ENCODE assay signal across 15 mouse cellular contexts in the genomic region with DNA sequence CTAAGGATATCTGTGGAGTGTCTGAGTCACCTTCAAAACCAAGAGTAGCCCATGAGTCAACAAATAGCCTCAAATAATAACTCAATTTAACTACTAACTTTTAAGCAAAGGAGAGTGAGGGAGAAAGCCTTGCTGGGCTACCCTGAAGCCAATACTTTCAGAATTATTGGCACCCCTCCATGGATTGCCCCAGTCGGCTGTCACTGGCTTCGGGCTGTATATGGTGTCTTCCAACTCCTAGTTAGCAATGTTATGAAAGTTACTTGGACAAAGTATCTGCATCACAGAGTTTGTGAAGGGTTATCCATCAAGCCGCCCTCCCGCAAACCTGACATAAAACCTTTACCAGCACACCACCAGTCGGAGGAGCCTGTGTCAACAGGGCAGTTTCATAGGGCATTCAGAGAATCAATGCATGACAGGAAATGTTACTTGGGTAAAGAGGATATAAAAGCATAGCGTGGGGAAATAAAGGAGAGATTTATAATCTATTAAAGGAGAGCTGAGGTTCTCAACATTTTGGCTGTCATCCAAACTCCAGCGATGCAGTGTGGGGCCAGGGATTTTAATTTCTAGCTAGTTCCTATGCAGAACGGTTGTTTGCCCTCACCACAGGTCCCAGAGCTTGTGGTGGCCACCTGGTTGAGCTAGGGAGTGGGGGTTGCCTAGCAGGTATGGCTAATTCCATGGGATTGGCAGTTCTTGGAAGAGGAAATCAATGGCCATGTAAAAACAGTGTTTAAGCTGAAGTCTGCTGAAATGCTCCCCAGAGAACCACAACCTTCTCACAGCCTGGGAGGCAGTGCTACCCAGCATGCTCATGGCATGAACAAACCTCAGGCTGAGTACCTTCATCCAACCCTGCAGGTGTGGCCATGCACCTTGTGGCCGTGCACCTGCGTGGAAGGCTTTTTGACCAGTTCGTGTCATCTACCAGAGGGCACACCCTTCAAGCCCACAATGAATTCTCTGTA.
"Had no signal": no experiment of that assay in that cellular context is flagged by ENCODE, and none has a peak within 500 bp of the region (broad histone marks: within the 10 kb centered on the region; RNA-seq: fewer than 3 reads in every experiment).

No protein-coding gene starts in this region.

- H3K4me3 ChIP-seq: intestine, embryonic 15.5 days; layer of hippocampus, adult 2 months; liver, embryonic 15.5 days had no signal

- H3K27ac ChIP-seq: intestine, embryonic 15.5 days; layer of hippocampus, adult 2 months; liver, embryonic 15.5 days had no signal

- H3K27me3 ChIP-seq: intestine, embryonic 15.5 days; liver, embryonic 15.5 days had no signal

- DNase-seq: kidney, adult 2 months; kidney, postnatal 25 days; layer of hippocampus, adult 9-11 months; lung, adult 2 months; lung, postnatal 14 days; lung, postnatal 4 days; midbrain, embryonic 14.5 days; thymus, adult 2 months; thymus, postnatal 14 days; thymus, postnatal 4 days had no signal

- H3K4me1 ChIP-seq: intestine, embryonic 15.5 days; liver, embryonic 15.5 days had no signal

- H3K9me3 ChIP-seq: intestine, embryonic 15.5 days; liver, embryonic 15.5 days had no signal

- H3K9ac ChIP-seq: intestine, embryonic 15.5 days; liver, embryonic 15.5 days had no signal

- H3K4me2 ChIP-seq: intestine, embryonic 15.5 days; liver, embryonic 11.5 days; liver, embryonic 15.5 days; midbrain, embryonic 11.5 days had no signal

- ATAC-seq: intestine, embryonic 15.5 days had no signal

- H3K36me3 ChIP-seq: intestine, embryonic 15.5 days; liver, embryonic 15.5 days had no signal
